Mouse (Mus musculus): ENCODE results near the gene Olfr263. TPM values are rescaled to one million over a fixed set of nuclear protein-coding genes. Genes with fewer than 3 reads are reported as not detected.

Gene Olfr263
- under 1 TPM in 1 of 2 experiments, not detected in 1; 0.51 TPM for polyA plus RNA-seq (2017; shearing (Covaris generic))

DNA sequence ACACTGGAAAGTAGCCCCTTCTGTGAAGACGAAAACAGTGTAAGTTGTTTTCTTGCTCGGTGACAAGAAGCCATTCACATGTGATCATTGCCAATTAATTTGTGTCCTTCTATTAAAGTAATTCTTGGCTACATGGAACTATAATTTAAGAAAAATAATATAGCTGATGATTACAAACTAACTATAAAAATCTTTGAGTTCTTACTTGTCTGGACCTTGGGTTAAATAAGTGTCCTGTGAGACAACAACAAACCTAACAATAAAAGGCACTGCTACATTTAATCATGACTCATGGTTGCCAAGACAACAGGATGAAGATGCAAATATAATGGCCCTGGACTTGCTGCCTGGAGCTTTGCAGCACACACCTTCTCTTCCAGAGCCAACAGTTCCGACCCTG, at the start of gene Olfr263:
Gene Olfr263, plus strand, starts transcription at position 301 of the 400 bp plus-strand sequence.

DNA sequence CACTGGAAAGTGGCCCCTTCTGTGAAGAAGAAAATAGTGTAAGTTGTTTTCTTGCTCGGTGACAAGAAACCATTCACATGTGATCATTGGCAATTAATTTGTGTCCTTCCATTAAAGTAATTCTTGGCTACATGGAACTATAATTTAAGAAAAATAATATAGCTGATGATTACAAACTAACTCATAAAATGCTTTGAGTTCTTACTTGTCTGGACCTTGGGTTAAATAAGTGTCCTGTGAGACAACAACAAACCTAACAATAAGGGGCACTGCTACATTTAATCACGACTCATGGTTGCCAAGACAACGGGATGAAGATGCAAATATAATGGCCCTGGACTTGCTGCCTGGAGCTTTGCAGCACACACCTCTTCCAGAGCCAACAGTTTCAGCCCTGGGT, 18.3 kb upstream of the Olfr263 start, which contains the start of gene Olfr1369-ps1:
Gene Olfr1369-ps1, plus strand, starts transcription at position 301 of the 400 bp plus-strand sequence.

DNA sequence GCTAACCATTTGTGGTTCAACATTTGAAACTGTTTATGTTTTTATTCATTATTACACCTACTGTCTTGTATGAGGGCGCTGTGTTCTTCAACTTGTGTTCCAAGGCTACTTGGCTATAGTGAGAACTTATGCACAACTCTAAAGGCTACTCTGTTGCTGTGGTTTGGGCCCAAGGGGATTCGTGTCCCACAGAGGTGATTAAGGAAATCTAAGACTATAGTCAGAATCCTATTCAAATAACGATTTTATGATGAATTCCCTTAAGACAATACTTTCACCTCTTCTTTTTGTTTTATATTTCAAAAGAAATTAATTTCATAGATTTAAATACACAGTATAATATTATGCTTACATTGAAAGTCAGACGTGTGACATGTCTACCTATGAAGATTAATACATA, 16.3 kb downstream of the Olfr263 start, which contains the start of gene Olfr1368:
Gene Olfr1368, minus strand, starts transcription at position 101 of the 400 bp plus-strand sequence.

DNA sequence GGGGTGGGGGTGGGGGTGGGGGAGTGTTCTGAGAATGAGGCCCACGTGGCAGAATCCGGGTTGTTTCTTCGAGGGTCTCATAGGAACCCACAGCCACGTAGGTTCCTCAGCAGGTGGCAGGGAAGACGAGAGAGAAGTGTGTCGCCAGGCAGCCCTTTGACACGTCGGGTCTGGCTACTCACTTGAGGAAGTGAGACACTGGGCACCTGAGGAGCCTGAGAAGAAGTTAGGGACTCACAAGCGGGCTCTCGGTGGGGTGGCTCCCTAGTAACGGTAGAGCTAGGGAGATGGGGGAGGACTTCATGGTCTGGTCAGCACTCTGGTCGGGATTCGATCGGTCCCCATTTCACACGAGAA, 49.9 kb downstream of the Olfr263 start, which contains the start of gene Trim27:
Gene Trim27, plus strand, starts transcription at position 79 of the 357 bp plus-strand sequence.

Other genes starting within 250 kb of the Olfr263 start
- gene Olfr1370, start 54.7 kb upstream of the Olfr263 start, polyA plus RNA-seq (2017; shearing (Covaris generic)): not detected
- 1 to 10 TPM in 1 of 2 experiments, under 1 TPM in 1; 0.06 to 2.0 TPM for gene Olfr1369-ps1, start 18.2 kb upstream of the Olfr263 start, polyA plus RNA-seq (2017; shearing (Covaris generic))
- gene Olfr1368, start 16.2 kb downstream of the Olfr263 start, polyA plus RNA-seq (2017; shearing (Covaris generic)): not detected
- gene Trim27, start 49.8 kb downstream of the Olfr263 start, polyA plus RNA-seq (2017; shearing (Covaris generic)): 100 to 1,000 TPM; 125 to 158 TPM
- 1 to 10 TPM in 1 of 2 experiments, under 1 TPM in 1; 0.22 to 1.7 TPM for gene Gpx5, start 163.1 kb downstream of the Olfr263 start, polyA plus RNA-seq (2017; shearing (Covaris generic))
- gene Gpx6, start 182.5 kb downstream of the Olfr263 start, polyA plus RNA-seq (2017; shearing (Covaris generic)): under 1 TPM; 0.23 to 0.77 TPM
- gene Olfr1367, start 217.3 kb downstream of the Olfr263 start, polyA plus RNA-seq (2017; shearing (Covaris generic)): not detected
- gene Zscan12, start 233.2 kb downstream of the Olfr263 start, polyA plus RNA-seq (2017; shearing (Covaris generic)): 10 to 100 TPM in 1 of 2 experiments, 1 to 10 TPM in 1; 8.3 to 13.5 TPM